Mouse (Mus musculus): ENCODE measurements around the gene Ube4a. TPM values are rescaled to one million over a fixed set of nuclear protein-coding genes. Genes with fewer than 3 reads are reported as not detected.

Gene Ube4a
- total and polyA plus RNA-seq, 2 experiments from 2014 or later: 28.9 to 51.5 TPM

- ATAC-seq (no peak), DNase-seq (peak; percentile 61)
- peak; percentile 72 for TF ChIP-seq CTCF (IDR thresholded peaks at IDR 0.05; ENCODE audit: low read depth)
- Histone ChIP-seq H3K4me1 (ENCODE audit: insufficient read depth) (peaks cover 14% of the 10 kb centered on the region), H3K4me3 (ENCODE audit: low read depth, low read length) (no peak overlapping the region), H3K9me3 (ENCODE audit: low read length) (no peaks in the 10 kb centered on the region), H3K27me3 (ENCODE audit: insufficient read depth, low read length) (no peaks in the 10 kb centered on the region; the same call in 1 of the 2 replicates), H3K36me3 (ENCODE audit: insufficient read depth) (0 out of 2 replicates have a peak, but pooled peaks cover 9% of the 10 kb centered on the region), H3K9ac (no peak overlapping the region), H3K27ac (ENCODE audit: low read depth, low read length) (no peak overlapping the region), H3K4me2 (ENCODE audit: low read depth) (no peak overlapping the region)
- WGBS: 25% methylated on average over 3 of the region's 3 CpGs
Measured at GRCm38 (mm10) chr9:44966815-44967242, 1.4 kb upstream of the Ube4a start.

GRCm38 (mm10) chr9:44965833-44966466 lies 550 bp upstream of the Ube4a start:
- TF ChIP-seq CTCF (IDR thresholded peaks at IDR 0.05; ENCODE audit: low read depth): no peak
- ATAC-seq (no peak), DNase-seq (no peak)
- Histone ChIP-seq H3K9ac (peak overlapping the region; percentile 46), H3K27me3 (ENCODE audit: insufficient read depth, low read length) (no peaks in the 10 kb centered on the region; the same call in 1 of the 2 replicates), H3K4me3 (ENCODE audit: low read depth, low read length) (peak overlapping the region; percentile 93), H3K27ac (ENCODE audit: low read depth, low read length) (peak overlapping the region; percentile 67), H3K4me2 (ENCODE audit: low read depth) (peak overlapping the region; percentile 71), H3K9me3 (ENCODE audit: low read length) (no peaks in the 10 kb centered on the region), H3K36me3 (ENCODE audit: insufficient read depth) (peaks cover 16% of the 10 kb centered on the region; the same call in 1 of the 2 replicates), H3K4me1 (ENCODE audit: insufficient read depth) (peaks cover 14% of the 10 kb centered on the region)
- WGBS: 14% methylated on average over 10 of the region's 10 CpGs

- Histone ChIP-seq H3K9ac (no peak overlapping the region), H3K36me3 (ENCODE audit: insufficient read depth) (peaks cover 79% of the 10 kb centered on the region), H3K4me2 (ENCODE audit: low read depth) (no peak overlapping the region), H3K9me3 (ENCODE audit: low read length) (no peaks in the 10 kb centered on the region), H3K27ac (ENCODE audit: low read depth, low read length) (no peak overlapping the region), H3K4me1 (ENCODE audit: insufficient read depth) (no peaks in the 10 kb centered on the region), H3K27me3 (ENCODE audit: insufficient read depth, low read length) (no peaks in the 10 kb centered on the region), H3K4me3 (ENCODE audit: low read depth, low read length) (no peak overlapping the region)
- ATAC-seq (no peak), DNase-seq (no peak)
- TF ChIP-seq CTCF (IDR thresholded peaks at IDR 0.05; ENCODE audit: low read depth): no peak
- 92% methylated on average over 3 of the region's 3 CpGs for WGBS
Measured at GRCm38 (mm10) chr9:44954432-44954831, 11.0 kb downstream of the Ube4a start.

- WGBS: 86% methylated on average over 5 of the region's 5 CpGs
- Histone ChIP-seq H3K4me3 (ENCODE audit: low read depth, low read length) (no peak overlapping the region), H3K27me3 (ENCODE audit: insufficient read depth, low read length) (no peaks in the 10 kb centered on the region), H3K9me3 (ENCODE audit: low read length) (no peaks in the 10 kb centered on the region), H3K4me2 (ENCODE audit: low read depth) (no peak overlapping the region), H3K9ac (no peak overlapping the region), H3K4me1 (ENCODE audit: insufficient read depth) (no peaks in the 10 kb centered on the region), H3K27ac (ENCODE audit: low read depth, low read length) (no peak overlapping the region), H3K36me3 (ENCODE audit: insufficient read depth) (peaks cover 88% of the 10 kb centered on the region)
- TF ChIP-seq CTCF (IDR thresholded peaks at IDR 0.05; ENCODE audit: low read depth): no peak
- no peak for ATAC-seq
- no peak for DNase-seq
Measured at GRCm38 (mm10) chr9:44947836-44948235, 17.6 kb downstream of the Ube4a start.

- Histone ChIP-seq H3K27ac (ENCODE audit: low read depth, low read length) (no peak overlapping the region), H3K27me3 (ENCODE audit: insufficient read depth, low read length) (no peaks in the 10 kb centered on the region), H3K4me2 (ENCODE audit: low read depth) (no peak overlapping the region), H3K4me1 (ENCODE audit: insufficient read depth) (no peaks in the 10 kb centered on the region), H3K9me3 (ENCODE audit: low read length) (no peaks in the 10 kb centered on the region), H3K36me3 (ENCODE audit: insufficient read depth) (peaks cover 87% of the 10 kb centered on the region), H3K4me3 (ENCODE audit: low read depth, low read length) (no peak overlapping the region), H3K9ac (no peak overlapping the region)
- 87% methylated on average over 7 of the region's 7 CpGs for WGBS
- DNase-seq: no peak
- TF ChIP-seq CTCF (IDR thresholded peaks at IDR 0.05; ENCODE audit: low read depth): no peak
- no peak for ATAC-seq
Measured at GRCm38 (mm10) chr9:44946185-44946695, 19.2 kb downstream of the Ube4a start.

GRCm38 (mm10) chr9:44942421-44942820 lies 23.0 kb downstream of the Ube4a start:
- H3K36me3 ChIP-seq (ENCODE audit: insufficient read depth): peaks cover 86% of the 10 kb centered on the region
- WGBS: 96% methylated on average over 4 of the region's 4 CpGs

GRCm38 (mm10) chr9:44941756-44942155 lies 23.6 kb downstream of the Ube4a start:
- WGBS: 91% methylated on average over 4 of the region's 4 CpGs
- TF ChIP-seq CTCF (IDR thresholded peaks at IDR 0.05; ENCODE audit: low read depth): no peak
- Histone ChIP-seq H3K9ac (no peak overlapping the region), H3K9me3 (ENCODE audit: low read length) (no peaks in the 10 kb centered on the region), H3K36me3 (ENCODE audit: insufficient read depth) (peaks cover 87% of the 10 kb centered on the region), H3K27me3 (ENCODE audit: insufficient read depth, low read length) (no peaks in the 10 kb centered on the region), H3K27ac (ENCODE audit: low read depth, low read length) (no peak overlapping the region), H3K4me1 (ENCODE audit: insufficient read depth) (no peaks in the 10 kb centered on the region), H3K4me2 (ENCODE audit: low read depth) (no peak overlapping the region), H3K4me3 (ENCODE audit: low read depth, low read length) (no peak overlapping the region)
- ATAC-seq (no peak), DNase-seq (no peak)

More at GRCm38 (mm10) chr9:44942421-44942820, 23.0 kb downstream of the Ube4a start:
- ATAC-seq (no peak), DNase-seq (no peak)
- H3K4me3 ChIP-seq (ENCODE audit: low read depth, low read length): no peak overlapping the region
- TF ChIP-seq CTCF (IDR thresholded peaks at IDR 0.05; ENCODE audit: low read depth): no peak
- no peaks in the 10 kb centered on the region for H3K9me3 ChIP-seq (ENCODE audit: low read length)
- no peaks in the 10 kb centered on the region for H3K4me1 ChIP-seq (ENCODE audit: insufficient read depth)
- H3K9ac ChIP-seq: no peak overlapping the region
- no peak overlapping the region for H3K27ac ChIP-seq (ENCODE audit: low read depth, low read length)
- no peak overlapping the region for H3K4me2 ChIP-seq (ENCODE audit: low read depth)
- no peaks in the 10 kb centered on the region for H3K27me3 ChIP-seq (ENCODE audit: insufficient read depth, low read length)
